In the genomic region with DNA sequence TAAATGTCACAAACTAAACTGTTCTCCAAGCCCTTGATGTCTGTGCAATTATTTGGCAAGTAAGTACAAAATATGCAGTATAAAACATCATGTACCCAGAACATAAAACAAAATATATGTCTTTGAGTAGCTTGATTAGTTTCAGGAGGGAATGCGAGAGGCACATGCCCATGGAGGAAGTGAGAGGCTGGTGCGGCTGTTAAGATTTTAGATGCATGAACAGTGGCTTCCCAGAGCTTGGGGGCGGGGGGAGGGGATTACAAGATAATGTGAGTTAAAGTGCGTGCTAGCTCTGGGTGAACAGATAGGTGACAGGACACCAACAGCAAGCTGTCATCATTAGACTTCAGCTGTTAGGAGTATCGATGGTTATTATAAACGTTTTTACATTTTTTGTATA, we compare ENCODE assay signal across 11 mouse cellular contexts.
"Had no signal": no experiment of that assay in that cellular context is flagged by ENCODE, and none has a peak within 500 bp of the region (broad histone marks: within the 10 kb centered on the region; RNA-seq: fewer than 3 reads in every experiment).

No protein-coding gene starts in this region.

- H3K4me1 ChIP-seq: limb, embryonic 15.5 days; midbrain, embryonic 10.5 days; neural tube, embryonic 12.5 days had no signal

- H3K9ac ChIP-seq: limb, embryonic 15.5 days; neural tube, embryonic 12.5 days had no signal

- ATAC-seq: inflammation-experienced regulatory T-cells, adult 6 months had no signal

- H3K27ac ChIP-seq: limb, embryonic 15.5 days; midbrain, embryonic 10.5 days; neural tube, embryonic 12.5 days had no signal

- H3K4me3 ChIP-seq: limb, embryonic 15.5 days; midbrain, embryonic 10.5 days; neural tube, embryonic 12.5 days had no signal

- H3K9me3 ChIP-seq: limb, embryonic 15.5 days; midbrain, embryonic 10.5 days; neural tube, embryonic 12.5 days had no signal

- H3K4me2 ChIP-seq: limb, embryonic 15.5 days; neural tube, embryonic 12.5 days had no signal

- H3K27me3 ChIP-seq: limb, embryonic 15.5 days; neural tube, embryonic 12.5 days had no signal

- DNase-seq: kidney, adult 8-10 months; kidney, postnatal 25 days; lung, adult 18-20 months; midbrain, embryonic 14.5 days; right cerebral cortex, postnatal 14 days; thymus, adult 18-20 months; thymus, postnatal 14 days had no signal
